In the genomic region with DNA sequence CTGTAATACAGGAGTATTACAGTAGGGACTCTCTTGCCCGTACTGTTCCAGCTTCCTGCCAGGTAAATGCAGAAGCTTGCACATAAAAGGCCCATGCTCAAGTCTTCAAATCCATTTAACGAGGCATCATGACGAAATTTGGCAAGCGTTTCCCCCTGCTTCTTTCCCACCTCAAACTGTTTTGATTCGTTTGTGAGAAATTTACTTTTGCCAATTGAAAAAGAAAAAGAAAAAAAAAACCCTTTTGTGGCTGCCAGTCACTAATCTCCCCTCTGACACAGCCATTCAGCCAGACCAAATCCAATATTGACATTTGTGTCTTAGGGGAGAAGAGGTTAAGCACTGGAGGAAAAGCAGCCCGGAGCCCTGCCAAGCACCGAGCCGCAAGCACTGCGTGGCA, we compare ENCODE assay signal across 15 mouse cellular contexts.
"Had no signal": no experiment of that assay in that cellular context is flagged by ENCODE, and none has a peak within 500 bp of the region (broad histone marks: within the 10 kb centered on the region; RNA-seq: fewer than 3 reads in every experiment).

No protein-coding gene starts in this region.

- H3K36me3 ChIP-seq: liver, embryonic 13.5 days; liver, embryonic 15.5 days; midbrain, embryonic 15.5 days; neural tube, embryonic 12.5 days; stomach, embryonic 15.5 days had no signal

- H3K27ac ChIP-seq: liver, embryonic 13.5 days; liver, embryonic 15.5 days; macrophage; midbrain, embryonic 15.5 days; neural tube, embryonic 12.5 days; stomach, embryonic 15.5 days; stomach, postnatal 0 days had no signal

- H3K4me2 ChIP-seq: liver, embryonic 13.5 days; liver, embryonic 15.5 days; midbrain, embryonic 11.5 days; midbrain, embryonic 15.5 days; neural tube, embryonic 12.5 days; stomach, embryonic 15.5 days had no signal

- DNase-seq: liver, embryonic 13.5 days; liver, postnatal 0 days; lung, adult 2 months; right cerebral cortex, postnatal 14 days; thymus, adult 2 months; thymus, postnatal 25 days; thymus, postnatal 4 days had no signal

- H3K4me1 ChIP-seq: liver, embryonic 13.5 days; liver, embryonic 15.5 days; megakaryocyte, embryonic 14.5 days; midbrain, embryonic 15.5 days; neural tube, embryonic 12.5 days; stomach, embryonic 15.5 days had no signal

- H3K9me3 ChIP-seq: liver, embryonic 13.5 days; liver, embryonic 15.5 days; midbrain, embryonic 15.5 days; neural tube, embryonic 12.5 days; stomach, embryonic 15.5 days had no signal

- H3K27me3 ChIP-seq: liver, embryonic 13.5 days; liver, embryonic 15.5 days; megakaryocyte, embryonic 14.5 days; midbrain, embryonic 15.5 days; neural tube, embryonic 12.5 days; stomach, embryonic 15.5 days had no signal

- ATAC-seq: liver, postnatal 0 days; midbrain, embryonic 15.5 days had no signal

- H3K4me3 ChIP-seq: liver, embryonic 13.5 days; liver, embryonic 15.5 days; megakaryocyte, embryonic 14.5 days; midbrain, embryonic 15.5 days; neural tube, embryonic 12.5 days; stomach, embryonic 15.5 days had no signal

- H3K9ac ChIP-seq: liver, embryonic 13.5 days; liver, embryonic 15.5 days; liver, postnatal 0 days; midbrain, embryonic 15.5 days; neural tube, embryonic 12.5 days; stomach, embryonic 15.5 days had no signal
